Mouse (Mus musculus) gastrocnemius, adult 8-10 months (tissue): Measurements from ENCODE around the gene Ndufaf4. TPM values are rescaled to one million over a fixed set of nuclear protein-coding genes. Genes with fewer than 3 reads are reported as not detected.
"Not testable (repeated sequence)": the region's sequence is repeated elsewhere in the genome, so short reads cannot be mapped to it uniquely, and the experiment has no call there.

Experiments
- DNase-seq, 2 experiments: peaks; one replicate each; pipeline ENCODE4 v3.0.0; 2022; ENCODE audit warnings: low spot score in 2 of 2
- total RNA-seq, 4 experiments: library from RNA; stranded (reverse); gene quantifications; 2 replicates each; pipeline ENCODE4 v1.2.4; 2022

Gene Ndufaf4
- total RNA-seq, result 10 to 100 TPM; 36.7 to 43.3 (median 43.1) TPM

- DNase-seq, result peak; percentile 94 to 96
Measured at GRCm38 (mm10) chr4:24897851-24898515, at the start of gene Ndufaf4. Gene Ndufaf4, plus strand, starts transcription at chr4:24898083.

- peak; percentile 7 to 8 for DNase-seq
Measured at GRCm38 (mm10) chr4:24850401-24851325, 47.2 kb upstream of the Ndufaf4 start, which contains the start of gene Klhl32. Gene Klhl32, minus strand, starts transcription at chr4:24851124.

GRCm38 (mm10) chr4:24865691-24866090, 32.2 kb upstream of the Ndufaf4 start:
- DNase-seq, result no peak

GRCm38 (mm10) chr4:24869230-24869629, 28.7 kb upstream of the Ndufaf4 start:
- no peak for DNase-seq

GRCm38 (mm10) chr4:24889386-24889785, 8.5 kb upstream of the Ndufaf4 start:
- DNase-seq, result not testable (repeated sequence)

GRCm38 (mm10) chr4:24892293-24892692, 5.6 kb upstream of the Ndufaf4 start:
- DNase-seq, result not testable (repeated sequence)

- DNase-seq, result no peak
Measured at GRCm38 (mm10) chr4:24894625-24895024, 3.3 kb upstream of the Ndufaf4 start.

- no peak for DNase-seq
Measured at GRCm38 (mm10) chr4:24896829-24897228, 1.1 kb upstream of the Ndufaf4 start.

GRCm38 (mm10) chr4:24897351-24897750, 532 bp upstream of the Ndufaf4 start:
- DNase-seq, result no peak

- DNase-seq, result no peak
Measured at GRCm38 (mm10) chr4:24898636-24899035, 753 bp downstream of the Ndufaf4 start.

GRCm38 (mm10) chr4:24899146-24899545, 1.3 kb downstream of the Ndufaf4 start:
- DNase-seq, result no peak

GRCm38 (mm10) chr4:24907745-24908144, 9.9 kb downstream of the Ndufaf4 start:
- no peak for DNase-seq

- DNase-seq, result no peak
Measured at GRCm38 (mm10) chr4:24915631-24916030, 17.7 kb downstream of the Ndufaf4 start.

- no peak for DNase-seq
Measured at GRCm38 (mm10) chr4:24920006-24920577, 22.2 kb downstream of the Ndufaf4 start.

- DNase-seq, result no peak
Measured at GRCm38 (mm10) chr4:24924726-24925125, 26.8 kb downstream of the Ndufaf4 start.

GRCm38 (mm10) chr4:24928260-24928780, 30.4 kb downstream of the Ndufaf4 start:
- DNase-seq, result no peak

GRCm38 (mm10) chr4:24928926-24929325, 31.0 kb downstream of the Ndufaf4 start:
- DNase-seq, result no peak

GRCm38 (mm10) chr4:24942728-24943424, 45.0 kb downstream of the Ndufaf4 start:
- DNase-seq, result no peak
